Mouse (Mus musculus) liver, embryonic 11.5 days (tissue): ENCODE results near the gene Fgf2. TPM values are rescaled to one million over a fixed set of nuclear protein-coding genes. Genes with fewer than 3 reads are reported as not detected.

ENCODE experiments used
- ATAC-seq: fragments of 200-750 bp; cut with Nextera tagmentation; replicated peaks from 2 replicates; pipeline ENCODE4 v1.8.0; 2017; ENCODE audit warnings: moderate number of reproducible peaks, mild to moderate bottlenecking, moderate TSS enrichment, moderate library complexity; ENCODE audit not compliant: low FRiP score
- DNase-seq: peaks from one replicate; pipeline ENCODE4 v3.0.0-alpha.2; 2017; ENCODE audit warnings: low spot score
- H3K27ac ChIP-seq: fragments of 300-500 bp; sonication (generic); 2 replicates; pipeline ENCODE4 v1.5.1; 2014; ENCODE audit warnings: mild to moderate bottlenecking, low read depth, low read length, control low read depth
- H3K27me3 ChIP-seq: fragments of 300-500 bp; sonication (generic); replicated peaks from 2 replicates; pipeline ENCODE4 v1.6.1; 2014; ENCODE audit warnings: low read length, mixed read lengths; ENCODE audit not compliant: control insufficient read depth, insufficient read depth
- H3K36me3 ChIP-seq: fragments of 300-500 bp; sonication (generic); 2 replicates; pipeline ENCODE4 v1.6.1; 2014; ENCODE audit warnings: mild to moderate bottlenecking, low read length, moderate library complexity, mixed read lengths; ENCODE audit not compliant: control insufficient read depth, insufficient read depth
- H3K4me1 ChIP-seq: fragments of 300-500 bp; sonication (generic); replicated peaks from 2 replicates; pipeline ENCODE4 v1.6.1; 2014; ENCODE audit warnings: low read length, mixed read lengths; ENCODE audit not compliant: control insufficient read depth, insufficient read depth
- H3K4me2 ChIP-seq: fragments of 300-500 bp; sonication (generic); 2 replicates; pipeline ENCODE4 v1.6.1; 2014; ENCODE audit warnings: mild to moderate bottlenecking, control low read depth, moderate library complexity
- H3K4me3 ChIP-seq: fragments of 300-500 bp; sonication (generic); 2 replicates; pipeline ENCODE4 v1.5.1; 2014; ENCODE audit warnings: low read depth, low read length, control low read depth
- H3K9ac ChIP-seq: fragments of 300-500 bp; sonication (generic); 2 replicates; pipeline ENCODE4 v1.6.1; 2014; ENCODE audit warnings: low read depth, low read length, control low read depth
- H3K9me3 ChIP-seq: fragments of 300-500 bp; sonication (generic); 2 replicates; pipeline ENCODE4 v1.6.1; 2016; ENCODE audit warnings: low read length, inconsistent platforms, mixed read lengths; ENCODE audit not compliant: control insufficient read depth
- WGBS: fragments of 180-500 bp; shearing (Covaris S2); extraction: QIAGEN DNeasy Blood & Tissue Kit; methylation state at CpG from one replicate; pipeline ENCODE4 v1.1.7; 2014; 5-methylcytosine and 5-hydroxymethylcytosine counted together
- polyA plus RNA-seq: library from polyadenylated mRNA; unstranded; fragments of >200 nt; fragmentation: Nextera tagmentation; extraction: Ambion mirVana; gene quantifications from 2 replicates; pipeline ENCODE4 v1.2.1, GENCODE M21; 2014

Gene Fgf2
- polyA plus RNA-seq, 1 experiment from 2014 or later, result 0.26 TPM

DNA sequence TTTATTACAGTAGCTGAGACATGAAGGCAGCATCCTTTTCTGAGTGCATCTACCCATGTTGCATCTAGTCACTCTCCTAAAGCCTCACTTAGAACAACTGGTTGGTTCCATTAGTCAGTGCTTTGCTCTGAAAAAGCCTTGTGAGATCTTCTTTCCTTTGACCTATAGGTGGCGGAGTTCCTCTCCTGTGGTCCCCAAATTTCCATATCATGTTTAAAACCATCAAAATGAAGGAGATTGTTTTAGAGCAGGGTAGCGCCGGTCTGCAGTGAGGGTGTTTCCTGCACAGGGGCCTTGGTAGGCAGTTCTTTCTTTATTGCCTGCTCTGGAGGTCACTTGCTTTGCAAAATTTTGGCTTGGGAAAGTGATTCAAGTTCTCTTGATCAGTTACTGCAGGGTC, 23.8 kb upstream of the Fgf2 start:
- WGBS, result 32% methylated on average over 3 of the region's 3 CpGs
- H3K9ac ChIP-seq, result no peak overlapping the region
- no peak overlapping the region for H3K27ac ChIP-seq
- H3K4me1 ChIP-seq, result peaks cover 20% of the 10 kb centered on the region
- no peak overlapping the region for H3K4me2 ChIP-seq
- no peaks in the 10 kb centered on the region for H3K27me3 ChIP-seq
- DNase-seq, result no peak
- H3K9me3 ChIP-seq, result no peaks in the 10 kb centered on the region
- ATAC-seq, result no peak
- peaks cover 3% of the 10 kb centered on the region; the same call in 1 of the 2 replicates for H3K36me3 ChIP-seq
- no peak overlapping the region for H3K4me3 ChIP-seq

DNA sequence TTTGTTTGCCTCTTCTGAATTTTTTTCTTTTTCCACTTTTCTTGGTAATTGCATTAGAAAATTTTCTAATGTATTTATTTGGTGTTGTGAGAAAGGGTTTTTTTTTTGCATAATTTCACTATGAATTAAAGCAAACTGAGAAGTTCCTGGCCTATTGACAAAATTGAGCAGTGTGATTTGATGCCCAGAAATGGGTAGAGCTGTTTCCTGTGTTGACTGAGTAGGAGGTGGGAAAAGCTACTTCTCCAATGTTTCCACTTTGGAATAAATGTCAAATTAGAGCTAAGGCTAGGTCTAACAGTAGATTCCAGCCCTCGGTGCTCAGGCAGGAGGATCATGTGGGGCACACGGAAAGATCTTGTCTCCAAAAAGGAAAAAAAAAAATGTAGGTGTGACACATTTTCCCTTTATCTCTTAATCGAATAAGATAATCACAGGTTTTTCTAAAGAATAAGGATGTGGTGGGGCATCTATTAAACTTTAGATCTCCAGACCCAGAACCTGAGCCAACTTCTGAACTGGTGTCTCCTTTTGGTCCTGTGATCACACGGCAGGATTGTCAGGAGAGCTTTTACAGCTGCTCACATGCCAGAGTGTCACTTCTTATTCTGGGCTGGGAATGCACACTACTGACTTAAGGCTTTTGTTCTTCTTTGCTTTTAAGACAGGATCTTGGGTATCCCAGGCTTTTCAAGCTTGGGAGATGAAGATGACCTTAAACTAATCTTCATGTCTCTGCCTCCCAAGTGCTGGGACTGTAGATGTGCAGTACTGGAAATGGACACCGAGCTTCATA, 22.6 kb upstream of the Fgf2 start:
- DNase-seq (no peak), ATAC-seq (no peak)
- Histone ChIP-seq H3K27me3 (no peaks in the 10 kb centered on the region), H3K4me1 (peaks cover 20% of the 10 kb centered on the region), H3K9me3 (no peaks in the 10 kb centered on the region), H3K4me3 (no peak overlapping the region), H3K9ac (no peak overlapping the region), H3K27ac (no peak overlapping the region), H3K36me3 (no peaks in the 10 kb centered on the region), H3K4me2 (no peak overlapping the region)
- WGBS, result 75% methylated on average over 5 of the region's 5 CpGs

DNA sequence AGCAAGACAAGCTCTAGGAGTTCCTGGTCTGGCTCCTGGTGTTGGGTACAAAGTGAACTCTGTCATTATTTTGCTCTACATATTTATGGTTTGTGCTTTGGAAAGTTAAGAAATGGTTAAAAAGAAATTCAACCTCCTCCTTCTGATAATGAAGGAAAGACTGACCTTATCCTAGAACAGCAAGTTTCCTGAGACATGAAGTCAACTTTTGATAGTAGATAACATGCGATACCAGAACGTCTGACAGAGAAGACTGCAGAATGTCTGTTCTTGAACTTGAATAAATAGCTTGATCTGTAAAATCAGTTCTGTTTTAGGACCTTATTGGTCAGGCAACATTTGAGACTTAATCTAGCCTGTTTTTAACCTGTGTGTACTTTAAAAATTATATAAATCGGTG, 21.5 kb upstream of the Fgf2 start:
- DNase-seq, result no peak
- WGBS, result 51% methylated on average over 3 of the region's 3 CpGs
- Histone ChIP-seq H3K36me3 (no peaks in the 10 kb centered on the region), H3K27me3 (no peaks in the 10 kb centered on the region), H3K4me1 (peaks cover 23% of the 10 kb centered on the region), H3K4me2 (peak overlapping the region; percentile 18; the same call in 1 of the 2 replicates), H3K27ac (no peak overlapping the region), H3K9ac (no peak overlapping the region), H3K9me3 (no peaks in the 10 kb centered on the region), H3K4me3 (no peak overlapping the region)
- ATAC-seq, result no peak; the same call in 1 of the 2 replicates

DNA sequence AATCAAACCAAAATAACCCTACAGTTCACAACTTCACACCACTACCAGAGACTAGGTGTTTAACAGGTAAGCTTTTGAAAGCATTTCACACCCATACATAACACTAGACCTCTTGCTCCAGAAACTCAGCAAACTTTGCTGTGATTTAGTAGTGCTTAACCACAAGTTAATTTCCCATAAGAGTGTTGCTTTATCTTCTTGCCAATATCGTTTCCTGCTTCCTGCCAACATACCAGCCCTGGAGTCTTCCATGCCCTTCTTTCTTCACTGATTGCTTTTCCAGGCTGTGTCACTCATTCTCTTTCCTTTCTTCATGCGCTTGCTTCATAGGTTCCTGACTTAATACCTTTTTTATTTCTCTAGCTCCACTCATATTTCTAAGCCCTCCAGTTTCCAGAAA, 19.7 kb upstream of the Fgf2 start:
- WGBS, result 61% methylated on average over 2 of the region's 2 CpGs
- no peaks in the 10 kb centered on the region for H3K36me3 ChIP-seq
- H3K9ac ChIP-seq, result no peak overlapping the region
- no peaks in the 10 kb centered on the region for H3K27me3 ChIP-seq
- no peak overlapping the region for H3K4me2 ChIP-seq
- peaks cover 32% of the 10 kb centered on the region for H3K4me1 ChIP-seq
- no peak overlapping the region for H3K4me3 ChIP-seq
- no peak overlapping the region for H3K27ac ChIP-seq
- H3K9me3 ChIP-seq, result no peaks in the 10 kb centered on the region
- DNase-seq (no peak), ATAC-seq (no peak)

DNA sequence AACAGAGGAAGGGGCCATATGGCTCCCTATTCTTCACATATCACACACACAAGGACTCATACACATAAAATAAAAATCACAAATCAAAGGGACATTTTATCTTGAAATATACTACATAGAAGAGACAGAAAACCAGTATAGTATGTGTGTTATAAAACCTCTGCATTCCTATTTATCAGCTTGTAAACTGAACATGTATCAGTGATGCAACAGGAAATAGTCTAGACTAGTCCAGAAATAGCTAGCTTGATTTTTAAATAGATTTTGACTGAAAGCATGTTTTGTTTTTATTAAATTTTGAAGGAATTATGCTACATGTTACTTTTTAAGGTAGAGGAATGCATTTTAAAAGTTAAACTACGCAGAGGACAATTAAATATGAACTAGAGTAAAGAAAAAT, 18.2 kb upstream of the Fgf2 start:
- Histone ChIP-seq H3K4me1 (peaks cover 35% of the 10 kb centered on the region), H3K4me3 (no peak overlapping the region), H3K36me3 (no peaks in the 10 kb centered on the region), H3K9ac (no peak overlapping the region), H3K27ac (no peak overlapping the region), H3K4me2 (no peak overlapping the region), H3K27me3 (no peaks in the 10 kb centered on the region), H3K9me3 (no peaks in the 10 kb centered on the region)
- DNase-seq (no peak), ATAC-seq (no peak)
- WGBS, result 83% methylated on average over 1 of the region's 1 CpGs

DNA sequence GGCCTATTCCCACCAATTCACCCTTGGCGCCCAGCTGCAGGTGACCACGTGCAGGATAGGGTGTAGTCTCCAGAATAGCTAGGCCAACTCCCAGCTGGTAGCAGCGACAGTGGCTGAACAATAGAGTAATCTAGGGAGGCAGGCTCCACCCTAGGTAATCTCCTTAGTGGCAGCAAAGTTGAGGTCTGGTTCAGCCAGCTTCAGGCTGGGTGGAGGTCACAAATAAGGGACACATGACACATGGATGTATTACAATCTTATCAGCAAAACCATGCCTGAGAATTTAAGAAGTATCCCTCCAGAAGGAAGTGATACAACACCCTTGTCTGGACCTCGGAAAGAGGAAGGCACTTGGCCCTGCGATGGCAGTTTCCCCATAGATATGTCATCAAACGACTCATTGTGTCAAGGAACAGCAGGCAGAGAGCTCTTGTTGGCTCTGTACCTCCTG, 16.1 kb upstream of the Fgf2 start:
- Histone ChIP-seq H3K4me3 (no peak overlapping the region), H3K27me3 (no peaks in the 10 kb centered on the region), H3K4me2 (no peak overlapping the region), H3K36me3 (no peaks in the 10 kb centered on the region), H3K9me3 (no peaks in the 10 kb centered on the region), H3K4me1 (peaks cover 25% of the 10 kb centered on the region), H3K9ac (no peak overlapping the region), H3K27ac (peak overlapping the region; percentile 68)
- ATAC-seq, result peak; percentile 89
- 36% methylated on average over 6 of the region's 6 CpGs for WGBS
- DNase-seq, result peak; percentile 48

DNA sequence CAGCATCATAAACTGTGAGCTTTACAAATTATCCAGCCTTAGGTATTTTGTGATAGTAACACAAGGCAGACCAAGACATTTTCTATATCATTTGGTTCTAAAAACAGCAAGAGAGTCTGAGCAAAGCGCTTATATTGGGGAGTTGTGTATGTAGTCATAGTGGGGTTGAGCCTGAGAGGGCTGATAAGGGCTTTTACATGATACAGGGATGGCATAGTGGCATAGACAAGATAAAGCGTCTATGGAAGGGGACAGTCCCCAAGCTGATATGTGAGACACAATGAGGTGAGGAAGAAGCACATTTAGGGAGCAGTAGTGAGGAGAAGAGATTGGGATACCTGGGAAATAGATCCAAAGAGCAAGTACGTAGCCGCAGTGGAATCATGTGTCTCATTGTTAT, 14.1 kb upstream of the Fgf2 start:
- ATAC-seq (peak; percentile 75), DNase-seq (no peak)
- 67% methylated on average over 4 of the region's 4 CpGs for WGBS
- H3K36me3 ChIP-seq, result no peaks in the 10 kb centered on the region
- no peak overlapping the region for H3K9ac ChIP-seq
- no peak overlapping the region for H3K4me2 ChIP-seq
- no peaks in the 10 kb centered on the region for H3K9me3 ChIP-seq
- H3K27me3 ChIP-seq, result no peaks in the 10 kb centered on the region
- no peak overlapping the region for H3K27ac ChIP-seq
- H3K4me3 ChIP-seq, result no peak overlapping the region
- peaks cover 21% of the 10 kb centered on the region; the same call in 1 of the 2 replicates for H3K4me1 ChIP-seq

DNA sequence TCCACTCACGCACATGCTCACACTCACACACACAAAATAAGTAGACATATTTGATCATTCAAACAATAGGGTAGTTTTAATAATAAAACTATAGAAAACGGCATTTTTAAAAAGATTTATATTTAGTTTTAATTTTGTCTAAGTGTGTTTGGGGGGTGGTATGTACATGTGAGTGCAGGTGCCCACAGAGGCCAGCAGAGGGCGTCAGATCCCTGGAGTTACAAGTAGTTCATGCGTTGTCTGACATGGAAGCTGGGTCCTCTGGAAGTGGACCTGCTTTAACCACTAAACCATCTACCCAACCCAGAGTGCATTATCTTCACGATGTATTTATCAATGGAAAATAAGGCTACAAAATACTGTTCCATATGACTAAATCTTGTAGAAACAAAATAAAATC, 7.0 kb upstream of the Fgf2 start:
- WGBS, result 54% methylated on average over 5 of the region's 5 CpGs
- ATAC-seq (no peak), DNase-seq (no peak)
- Histone ChIP-seq H3K9ac (no peak overlapping the region), H3K27ac (no peak overlapping the region), H3K4me1 (no peaks in the 10 kb centered on the region), H3K27me3 (peaks cover 8% of the 10 kb centered on the region), H3K36me3 (no peaks in the 10 kb centered on the region), H3K4me3 (no peak overlapping the region), H3K4me2 (no peak overlapping the region), H3K9me3 (no peaks in the 10 kb centered on the region)

DNA sequence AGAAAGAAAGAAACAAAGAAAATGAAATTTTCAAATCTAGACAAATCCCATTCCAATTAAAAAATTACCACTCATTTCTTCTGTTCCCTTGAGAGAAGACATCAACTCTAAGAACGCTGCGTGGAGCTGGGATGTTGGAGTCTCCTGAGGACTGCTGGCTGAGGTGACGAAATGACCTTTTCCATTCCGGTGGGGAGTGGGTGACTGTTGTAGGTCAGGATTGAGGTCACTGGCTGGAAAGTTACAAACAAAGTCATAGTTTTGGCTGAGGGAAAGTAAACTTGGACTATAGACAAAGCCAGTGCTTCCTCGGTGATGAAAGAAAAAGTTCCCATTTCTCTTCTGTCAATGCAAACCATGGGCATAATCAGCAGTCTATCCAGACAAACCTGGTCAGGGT, 5.3 kb upstream of the Fgf2 start:
- Histone ChIP-seq H3K27ac (no peak overlapping the region), H3K9me3 (no peaks in the 10 kb centered on the region), H3K27me3 (peaks cover 25% of the 10 kb centered on the region), H3K4me3 (no peak overlapping the region), H3K9ac (no peak overlapping the region), H3K4me1 (no peaks in the 10 kb centered on the region), H3K4me2 (no peak overlapping the region), H3K36me3 (no peaks in the 10 kb centered on the region)
- DNase-seq (no peak), ATAC-seq (no peak)
- 71% methylated on average over 5 of the region's 5 CpGs for WGBS
